In the genomic region with DNA sequence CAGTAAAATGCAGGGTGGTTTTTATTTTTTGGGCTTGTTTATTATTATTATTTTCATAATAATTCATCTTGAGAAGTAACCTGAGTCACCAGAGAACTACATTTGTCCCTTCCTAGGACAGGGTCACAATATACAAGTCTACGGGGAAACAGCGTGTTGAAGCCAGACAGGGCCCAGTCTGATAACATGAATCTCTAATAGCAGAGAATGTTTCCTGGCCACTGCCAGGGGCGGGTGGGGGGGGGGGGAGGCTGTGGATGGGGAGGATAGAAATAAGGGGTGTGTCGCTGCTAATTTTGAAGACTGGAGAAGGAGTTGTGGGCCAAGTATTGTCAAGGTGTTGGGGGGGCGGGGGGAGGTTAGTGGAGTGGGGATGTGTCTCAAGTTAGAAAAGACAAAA, we compare ENCODE assay signal across 20 mouse cellular contexts. TPM values are rescaled to one million over a fixed set of nuclear protein-coding genes. Genes with fewer than 3 reads are reported as not detected.
DNase-seq lines count a peak whose midpoint lies in the region; ATAC-seq and TF ChIP-seq lines count a peak whose summit lies in the region.
"Had no signal": no experiment of that assay in that cellular context is flagged by ENCODE, and none has a peak within 500 bp of the region (broad histone marks: within the 10 kb centered on the region; RNA-seq: fewer than 3 reads in every experiment).

No protein-coding gene starts in this region.

- no peaks in the 10 kb centered on the region for H3K27me3 ChIP-seq in forebrain, embryonic 14.5 days (replicated peaks; ENCODE audit: control insufficient read depth, insufficient read depth, low read length)
- H3K27me3 ChIP-seq in forebrain, embryonic 11.5 days (ENCODE audit: control insufficient read depth, insufficient read depth, low read length): no peaks in the 10 kb centered on the region
- H3K27me3 ChIP-seq in liver, embryonic 13.5 days: no peaks in the 10 kb centered on the region
- H3K27me3 ChIP-seq in liver, postnatal 0 days (ENCODE audit: insufficient read depth, low read length): no peaks in the 10 kb centered on the region
- H3K27me3 ChIP-seq: embryonic facial prominence, embryonic 13.5 days; forebrain, embryonic 15.5 days had no signal

- H3K9ac ChIP-seq in forebrain, embryonic 14.5 days (ENCODE audit: low read length): no peak overlapping the region
- no peak overlapping the region; the same call in 1 of the 2 replicates for H3K9ac ChIP-seq in forebrain, embryonic 11.5 days (ENCODE audit: low read length)
- H3K9ac ChIP-seq in liver, embryonic 13.5 days: peak overlapping the region; percentile 22; the same call in 1 of the 2 replicates
- no peak overlapping the region for H3K9ac ChIP-seq in liver, postnatal 0 days (replicated peaks)
- H3K9ac ChIP-seq: embryonic facial prominence, embryonic 13.5 days; forebrain, embryonic 15.5 days; heart, embryonic 15.5 days; hindbrain, embryonic 14.5 days had no signal

- no peak for DNase-seq in forebrain, embryonic 14.5 days (ENCODE audit: low spot score)
- no peak for DNase-seq in forebrain, embryonic 11.5 days (ENCODE audit: low spot score)
- DNase-seq in liver: peak; percentile 78
- DNase-seq in liver, embryonic 13.5 days: no peak
- no peak for DNase-seq in liver, postnatal 0 days
- no peak for DNase-seq in cerebellum, adult 8-10 months
- no peak for DNase-seq in layer of hippocampus, postnatal 10 days (ENCODE audit: low spot score in 2 of 2)
- DNase-seq in urinary bladder, adult 2 months (ENCODE audit: low spot score): no peak
- DNase-seq: adrenal gland, postnatal 10 days; cerebellum, adult 11-12 months; cerebellum, adult 9-11 months; cerebellum, postnatal 36 days; gastrocnemius, postnatal 10 days; heart, adult 18-20 months; heart, postnatal 14 days had no signal

- H3K9me3 ChIP-seq in forebrain, embryonic 14.5 days (replicated peaks; ENCODE audit: control insufficient read depth, low read length): no peaks in the 10 kb centered on the region
- H3K9me3 ChIP-seq in forebrain, embryonic 11.5 days (ENCODE audit: control insufficient read depth, low read length): no peaks in the 10 kb centered on the region
- no peaks in the 10 kb centered on the region for H3K9me3 ChIP-seq in liver, embryonic 13.5 days (replicated peaks)
- no peaks in the 10 kb centered on the region for H3K9me3 ChIP-seq in liver, postnatal 0 days (ENCODE audit: low read length)
- H3K9me3 ChIP-seq: embryonic facial prominence, embryonic 13.5 days; forebrain, embryonic 15.5 days; heart, embryonic 10.5 days; heart, embryonic 15.5 days had no signal

- H3K27ac ChIP-seq in forebrain, embryonic 14.5 days (ENCODE audit: low read depth, low read length): no peak overlapping the region
- H3K27ac ChIP-seq in forebrain, embryonic 11.5 days (ENCODE audit: low read depth, low read length): no peak overlapping the region
- H3K27ac ChIP-seq in liver, embryonic 13.5 days: peak overlapping the region; percentile 86
- H3K27ac ChIP-seq in liver, postnatal 0 days (ENCODE audit: low read depth): no peak overlapping the region
- H3K27ac ChIP-seq: forebrain, embryonic 15.5 days; heart, embryonic 10.5 days; heart, embryonic 15.5 days; hindbrain, embryonic 14.5 days had no signal

- H3K4me3 ChIP-seq in forebrain, embryonic 14.5 days (ENCODE audit: low read depth, low read length): no peak overlapping the region
- no peak overlapping the region for H3K4me3 ChIP-seq in forebrain, embryonic 11.5 days (ENCODE audit: low read depth, low read length)
- H3K4me3 ChIP-seq in liver, embryonic 13.5 days (replicated peaks): no peak overlapping the region
- H3K4me3 ChIP-seq in liver, postnatal 0 days (ENCODE audit: low read depth, low read length): no peak overlapping the region
- H3K4me3 ChIP-seq: embryonic facial prominence, embryonic 13.5 days; forebrain, embryonic 15.5 days; heart, embryonic 10.5 days; heart, embryonic 15.5 days had no signal

- TF ChIP-seq CTCF in liver, postnatal 0 days (IDR thresholded peaks at IDR 0.05; ENCODE audit: low read depth): no peak

- TF ChIP-seq EP300 in liver, postnatal 0 days (IDR thresholded peaks at IDR 0.05; ENCODE audit: low read depth): no peak

- H3K4me2 ChIP-seq in forebrain, embryonic 14.5 days (ENCODE audit: low read length): no peak overlapping the region
- H3K4me2 ChIP-seq in forebrain, embryonic 11.5 days (ENCODE audit: low read depth, low read length, severe bottlenecking): no peak overlapping the region
- H3K4me2 ChIP-seq in liver, embryonic 13.5 days: peak overlapping the region; percentile 38
- H3K4me2 ChIP-seq in liver, postnatal 0 days (ENCODE audit: low read depth, low read length): no peak overlapping the region
- H3K4me2 ChIP-seq: embryonic facial prominence, embryonic 13.5 days; forebrain, embryonic 15.5 days; heart, embryonic 15.5 days; hindbrain, embryonic 14.5 days had no signal

- H3K36me3 ChIP-seq in forebrain, embryonic 14.5 days (ENCODE audit: control insufficient read depth, insufficient read depth, low read length): no peaks in the 10 kb centered on the region
- H3K36me3 ChIP-seq in forebrain, embryonic 11.5 days (ENCODE audit: control insufficient read depth, insufficient read depth, low read length): no peaks in the 10 kb centered on the region
- H3K36me3 ChIP-seq in liver, embryonic 13.5 days: no peaks in the 10 kb centered on the region
- H3K36me3 ChIP-seq in liver, postnatal 0 days (replicated peaks; ENCODE audit: insufficient read depth, low read length): no peaks in the 10 kb centered on the region
- H3K36me3 ChIP-seq: embryonic facial prominence, embryonic 13.5 days; forebrain, embryonic 15.5 days; heart, embryonic 10.5 days; heart, embryonic 15.5 days had no signal

- H3K4me1 ChIP-seq in forebrain, embryonic 14.5 days (ENCODE audit: control insufficient read depth, insufficient read depth, low read length): peaks cover 6% of the 10 kb centered on the region; the same call in 1 of the 2 replicates
- peaks cover 7% of the 10 kb centered on the region; the same call in 1 of the 2 replicates for H3K4me1 ChIP-seq in forebrain, embryonic 11.5 days (replicated peaks; ENCODE audit: control insufficient read depth, insufficient read depth, low read length)
- H3K4me1 ChIP-seq in liver, embryonic 13.5 days (replicated peaks): peaks cover 78% of the 10 kb centered on the region
- peaks cover 17% of the 10 kb centered on the region for H3K4me1 ChIP-seq in liver, postnatal 0 days (ENCODE audit: insufficient read depth)
- H3K4me1 ChIP-seq: heart, embryonic 15.5 days had no signal

- 56% methylated on average over 5 of the region's 5 CpGs for WGBS in forebrain, embryonic 14.5 days
- WGBS in forebrain, embryonic 11.5 days: 61% methylated on average over 5 of the region's 5 CpGs
- 18% methylated on average over 5 of the region's 5 CpGs for WGBS in liver, embryonic 13.5 days (ENCODE audit: insufficient replicate concordance)
- WGBS in liver, postnatal 0 days (ENCODE audit: insufficient replicate concordance): 56% methylated on average over 5 of the region's 5 CpGs

- peak; percentile 11; the same call in 1 of the 2 replicates for ATAC-seq in forebrain, embryonic 14.5 days
- no peak for ATAC-seq in forebrain, embryonic 11.5 days (replicated peaks; ENCODE audit: low FRiP score)
- peak; percentile 64 for ATAC-seq in liver, embryonic 13.5 days (ENCODE audit: low read depth)
- peak; percentile 32; the same call in 1 of the 2 replicates for ATAC-seq in liver, postnatal 0 days

RNA-seq across cellular contexts. Expression of a gene that starts 6.5 kb away (rescaled TPM):
- polyA plus RNA-seq in forebrain, embryonic 14.5 days (2014; fragmentation: Nextera tagmentation; extraction: Ambion mirVana): 68.7 and 81.5 TPM in 2 replicates
- polyA plus RNA-seq in forebrain, embryonic 11.5 days (2014; fragmentation: Nextera tagmentation; extraction: Ambion mirVana): 72.4 and 75.8 TPM in 2 replicates
- polyA plus RNA-seq in liver, embryonic 13.5 days (2015; fragmentation: Nextera tagmentation; extraction: Ambion mirVana): 306 and 322 TPM in 2 replicates
- 98.4 and 102 TPM in 2 replicates for polyA plus RNA-seq in liver, postnatal 0 days (2015; fragmentation: Nextera tagmentation; extraction: Ambion mirVana)
- total RNA-seq in layer of hippocampus, postnatal 10 days (2021): 10 to 100 TPM; 37.3 to 45.2 TPM
- polyA plus RNA-seq in urinary bladder, adult 2 months (2012; rRNA removed): 13.4 and 20.1 TPM in 2 replicates
